8 mouse cellular contexts compared by ENCODE assay signal in the genomic region with DNA sequence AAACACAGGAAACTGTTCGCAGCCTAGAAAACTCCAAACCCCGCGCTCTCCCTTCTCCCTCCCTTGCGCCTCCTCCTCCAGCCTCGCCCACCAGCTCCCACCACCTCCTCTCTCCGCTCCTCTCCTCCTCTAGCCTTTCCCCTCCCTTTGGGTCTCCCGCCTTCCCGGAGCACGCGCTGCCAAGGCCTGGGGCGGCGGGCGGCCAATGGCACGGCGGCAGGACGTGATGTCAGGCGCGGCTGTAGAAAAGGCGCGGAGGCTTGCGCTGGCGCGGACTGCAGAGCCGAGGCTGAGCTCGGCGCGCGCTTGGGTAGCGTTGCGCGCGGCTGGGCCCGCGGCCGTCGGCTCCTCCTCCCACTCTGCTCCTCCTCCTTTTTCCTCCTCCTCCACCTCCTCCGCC. TPM values are rescaled to one million over a fixed set of nuclear protein-coding genes. Genes with fewer than 3 reads are reported as not detected.
DNase-seq lines count a peak whose midpoint lies in the region; ATAC-seq lines count a peak whose summit lies in the region.

No protein-coding gene starts in this region.

- peak overlapping the region; percentile 75 for H3K4me2 ChIP-seq in lung, embryonic 15.5 days

- peaks cover 100% of the 10 kb centered on the region for H3K27me3 ChIP-seq in lung, embryonic 15.5 days

- ATAC-seq in hematopoietic stem cell, adult 5-6 weeks (replicated peaks in 1 of 2; ENCODE audit: insufficient read depth in 1 of 2, low FRiP score in 2 of 2, low TSS enrichment in 1 of 2, low read depth in 1 of 2, poor library complexity in 2 of 2, severe bottlenecking in 2 of 2) = peak; percentile 52 to 58
- peak; percentile 92 for ATAC-seq in lung, embryonic 15.5 days (ENCODE audit: borderline replicate concordance, extremely low read depth, low FRiP score, low TSS enrichment)
- ATAC-seq in erythroid progenitor cell, adult 5-6 weeks (replicated peaks; ENCODE audit: low FRiP score, poor library complexity, severe bottlenecking) = no peak

- H3K36me3 ChIP-seq in lung, embryonic 15.5 days = no peaks in the 10 kb centered on the region

- WGBS in lung, embryonic 15.5 days = 0% methylated on average over 36 of the region's 37 CpGs

- H3K9ac ChIP-seq in lung, embryonic 15.5 days = no peak overlapping the region

- H3K4me1 ChIP-seq in lung, embryonic 15.5 days = peaks cover 26% of the 10 kb centered on the region

- no peaks in the 10 kb centered on the region for H3K9me3 ChIP-seq in lung, embryonic 15.5 days

- peak overlapping the region; percentile 36 for H3K4me3 ChIP-seq in lung, embryonic 15.5 days

- DNase-seq in Muller cell, postnatal 12 days (ENCODE audit: inconsistent ontology term) = peak; percentile 99
- peak; percentile 65 to 72 for DNase-seq in cerebellum, adult 18-20 months
- DNase-seq in frontal cortex, adult 2 months (ENCODE audit: extremely low spot score in 1 of 2, low spot score in 1 of 2) = peak; percentile 71 to 87
- DNase-seq in layer of hippocampus, adult 9-11 months = peak; percentile 90
- peak; percentile 30 for DNase-seq in retina, adult 2 months (ENCODE audit: low read depth, low spot score)

- H3K27ac ChIP-seq in lung, embryonic 15.5 days = no peak overlapping the region

RNA-seq across cellular contexts. Expression of a gene that starts 11.7 kb away (rescaled TPM):
- polyA plus RNA-seq in frontal cortex, adult 2 months (2012; rRNA removed) = 60.4 and 64.0 TPM in 2 replicates
- 0.38 TPM in 1 of 2 replicates, not detected in the other for total RNA-seq in hematopoietic stem cell, adult 5-6 weeks (2017)
- polyA plus RNA-seq in lung, embryonic 15.5 days (2015; fragmentation: Nextera tagmentation; extraction: Ambion mirVana) = 0.05 TPM in 1 of 2 replicates, not detected in the other
- total RNA-seq in erythroid progenitor cell, adult 5-6 weeks (2015; ENCODE audit: low replicate concordance) = not detected in 2 replicates
- total RNA-seq in erythroid progenitor cell, adult 5-6 weeks (2017; ENCODE audit: low replicate concordance) = not detected in 2 replicates

Comparison
In these comparisons a context has a peak if more than half of its experiments do, and no peak if none do; other contexts are left out.
1. DNase-seq: peak in every context shown above with its lines; median percentile 99 in Muller cell, postnatal 12 days; 90 in layer of hippocampus, adult 9-11 months; 79 in frontal cortex, adult 2 months; 68 in cerebellum, adult 18-20 months; 30 in retina, adult 2 months.